In the genomic region with DNA sequence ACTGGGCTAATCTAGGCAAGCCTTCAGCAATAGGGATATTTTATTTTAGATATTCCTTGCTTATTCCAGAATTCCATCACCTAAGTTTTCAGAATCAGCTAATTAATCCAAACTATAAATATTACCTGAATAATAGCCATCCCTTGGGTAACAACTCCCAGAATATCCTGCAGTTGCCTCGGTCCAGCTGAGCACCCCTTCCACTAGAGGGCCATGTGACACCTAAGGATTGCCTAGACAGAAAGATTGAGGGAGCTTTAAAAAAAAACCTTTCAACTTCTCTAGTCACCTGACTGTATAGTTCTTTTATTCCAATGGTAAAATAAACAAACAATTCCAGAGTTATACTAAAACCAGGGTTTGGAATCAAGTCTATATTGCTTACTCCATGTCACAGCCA, we compare ENCODE assay signal across 15 mouse cellular contexts. TPM values are rescaled to one million over a fixed set of nuclear protein-coding genes. Genes with fewer than 3 reads are reported as not detected.
DNase-seq lines count a peak whose midpoint lies in the region; ATAC-seq and TF ChIP-seq lines count a peak whose summit lies in the region.
"Had no signal": no experiment of that assay in that cellular context is flagged by ENCODE, and none has a peak within 500 bp of the region (broad histone marks: within the 10 kb centered on the region; RNA-seq: fewer than 3 reads in every experiment).

No protein-coding gene starts in this region.

- no peak for TF ChIP-seq EP300 in heart, postnatal 0 days (IDR thresholded peaks at IDR 0.05; ENCODE audit: low read depth)
- TF ChIP-seq EP300 in liver, embryonic 14.5 days (IDR thresholded peaks at IDR 0.05; ENCODE audit: low read depth) = no peak

- H3K9me3 ChIP-seq in heart, postnatal 0 days (replicated peaks; ENCODE audit: control insufficient read depth, low read length) = no peaks in the 10 kb centered on the region
- no peaks in the 10 kb centered on the region for H3K9me3 ChIP-seq in liver, embryonic 14.5 days (ENCODE audit: control insufficient read depth, low read length)
- no peaks in the 10 kb centered on the region for H3K9me3 ChIP-seq in liver, embryonic 11.5 days (ENCODE audit: control insufficient read depth, low read length)
- H3K9me3 ChIP-seq in E14TG2a.4 (ENCODE audit: low read length) = no peaks in the 10 kb centered on the region
- H3K9me3 ChIP-seq: forebrain, embryonic 13.5 days; lung, embryonic 15.5 days; midbrain, embryonic 12.5 days; neural tube, embryonic 12.5 days had no signal

- H3K36me3 ChIP-seq in heart, postnatal 0 days (replicated peaks; ENCODE audit: control insufficient read depth, insufficient read depth, low read length) = peaks cover 38% of the 10 kb centered on the region
- H3K36me3 ChIP-seq in liver, embryonic 14.5 days (replicated peaks; ENCODE audit: control insufficient read depth, insufficient read depth, low read depth) = no peaks in the 10 kb centered on the region; the same call in 1 of the 2 replicates
- H3K36me3 ChIP-seq in liver, embryonic 11.5 days (ENCODE audit: control insufficient read depth, insufficient read depth, low read length) = peaks cover 5% of the 10 kb centered on the region; the same call in 1 of the 2 replicates
- H3K36me3 ChIP-seq in E14TG2a.4 (ENCODE audit: insufficient read depth, low read length) = peaks cover 28% of the 10 kb centered on the region

- H3K27me3 ChIP-seq in heart, postnatal 0 days (ENCODE audit: control insufficient read depth, insufficient read depth, low read length) = no peaks in the 10 kb centered on the region
- no peaks in the 10 kb centered on the region for H3K27me3 ChIP-seq in liver, embryonic 14.5 days (ENCODE audit: control insufficient read depth, insufficient read depth, low read length)
- no peaks in the 10 kb centered on the region for H3K27me3 ChIP-seq in liver, embryonic 11.5 days (replicated peaks; ENCODE audit: control insufficient read depth, insufficient read depth, low read length)
- no peaks in the 10 kb centered on the region for H3K27me3 ChIP-seq in E14TG2a.4 (ENCODE audit: insufficient read depth, low read length)
- H3K27me3 ChIP-seq: forebrain, embryonic 13.5 days; lung, embryonic 15.5 days; midbrain, embryonic 12.5 days; neural tube, embryonic 12.5 days had no signal

- peak; percentile 37 for TF ChIP-seq CTCF in heart, postnatal 0 days (IDR thresholded peaks at IDR 0.05; ENCODE audit: low read depth)
- peak; percentile 32; the same call in 1 of the 2 replicates for TF ChIP-seq CTCF in liver, embryonic 14.5 days (IDR thresholded peaks at IDR 0.05; ENCODE audit: low read depth)
- TF ChIP-seq CTCF in E14TG2a.4 (conservative IDR thresholded peaks at IDR 0.05; ENCODE audit: low read length) = peak; percentile 20
- peak; percentile 17; the same call in 1 of the 2 replicates for TF ChIP-seq CTCF in embryonic fibroblast, embryonic 13.5 days (IDR thresholded peaks at IDR 0.05; ENCODE audit: borderline replicate concordance, insufficient read depth, low read length)

- H3K9ac ChIP-seq in heart, postnatal 0 days (replicated peaks; ENCODE audit: low read depth, low read length) = no peak overlapping the region
- no peak overlapping the region for H3K9ac ChIP-seq in liver, embryonic 14.5 days (replicated peaks)
- no peak overlapping the region for H3K9ac ChIP-seq in liver, embryonic 11.5 days (ENCODE audit: low read depth, low read length)
- H3K9ac ChIP-seq: forebrain, embryonic 13.5 days; hindbrain, embryonic 14.5 days; lung, embryonic 15.5 days; midbrain, embryonic 12.5 days; neural tube, embryonic 12.5 days had no signal

- no peak overlapping the region for H3K4me2 ChIP-seq in heart, postnatal 0 days (ENCODE audit: low read depth, low read length)
- no peak overlapping the region for H3K4me2 ChIP-seq in liver, embryonic 14.5 days (ENCODE audit: low read depth)
- H3K4me2 ChIP-seq in liver, embryonic 11.5 days = no peak overlapping the region
- H3K4me2 ChIP-seq: forebrain, embryonic 13.5 days; hindbrain, embryonic 14.5 days; lung, embryonic 15.5 days; midbrain, embryonic 12.5 days; neural tube, embryonic 12.5 days had no signal

- DNase-seq in heart, postnatal 0 days (ENCODE audit: low spot score) = no peak
- no peak for DNase-seq in heart, adult 18-20 months
- no peak for DNase-seq in liver, embryonic 14.5 days (ENCODE audit: low read depth in 3 of 3, low spot score in 3 of 3)
- no peak for DNase-seq in liver, embryonic 11.5 days (ENCODE audit: low spot score)
- no peak for DNase-seq in cerebellum, postnatal 14 days
- no peak for DNase-seq in testis, postnatal 10 days (ENCODE audit: low spot score)
- DNase-seq: cerebellum, postnatal 10 days; kidney, postnatal 14 days had no signal

- 15% methylated on average over 1 of the region's 1 CpGs for WGBS in heart, postnatal 0 days
- 34% methylated on average over 1 of the region's 1 CpGs for WGBS in liver, embryonic 14.5 days (ENCODE audit: insufficient replicate concordance)
- 62% methylated on average over 1 of the region's 1 CpGs for WGBS in liver, embryonic 11.5 days

- H3K4me3 ChIP-seq in heart, postnatal 0 days (ENCODE audit: low read depth, low read length) = no peak overlapping the region
- H3K4me3 ChIP-seq in liver, embryonic 14.5 days (ENCODE audit: insufficient read depth in 1 of 2, low read depth in 2 of 2, low read length in 2 of 2) = no peak overlapping the region
- no peak overlapping the region for H3K4me3 ChIP-seq in liver, embryonic 11.5 days (ENCODE audit: low read depth, low read length)
- H3K4me3 ChIP-seq in E14TG2a.4 (replicated peaks; ENCODE audit: low read length) = no peak overlapping the region
- H3K4me3 ChIP-seq in embryonic fibroblast, embryonic 13.5 days (ENCODE audit: insufficient read depth, low read length) = no peak overlapping the region
- H3K4me3 ChIP-seq: forebrain, embryonic 13.5 days; lung, embryonic 15.5 days; midbrain, embryonic 12.5 days; neural tube, embryonic 12.5 days had no signal

- no peak for ATAC-seq in heart, postnatal 0 days (ENCODE audit: insufficient read depth, low read depth)
- no peak for ATAC-seq in liver, embryonic 14.5 days (ENCODE audit: insufficient read depth)
- ATAC-seq in liver, embryonic 11.5 days (replicated peaks; ENCODE audit: low FRiP score) = no peak
- ATAC-seq: forebrain, embryonic 13.5 days had no signal

- H3K4me1 ChIP-seq in heart, postnatal 0 days (ENCODE audit: control insufficient read depth, insufficient read depth) = no peaks in the 10 kb centered on the region
- H3K4me1 ChIP-seq in liver, embryonic 14.5 days (replicated peaks; ENCODE audit: control insufficient read depth in 2 of 2, insufficient read depth in 2 of 2, low read length in 1 of 2) = no peaks in the 10 kb centered on the region
- H3K4me1 ChIP-seq in liver, embryonic 11.5 days (replicated peaks; ENCODE audit: control insufficient read depth, insufficient read depth, low read length) = no peaks in the 10 kb centered on the region
- no peaks in the 10 kb centered on the region for H3K4me1 ChIP-seq in E14TG2a.4 (replicated peaks; ENCODE audit: low read depth, low read length)
- H3K4me1 ChIP-seq in embryonic fibroblast, embryonic 13.5 days (ENCODE audit: control insufficient read depth, insufficient read depth, low read length) = no peaks in the 10 kb centered on the region
- H3K4me1 ChIP-seq: forebrain, embryonic 13.5 days; lung, embryonic 15.5 days; midbrain, embryonic 12.5 days; neural tube, embryonic 12.5 days had no signal

- no peak overlapping the region for H3K27ac ChIP-seq in heart, postnatal 0 days (ENCODE audit: low read depth)
- no peak overlapping the region for H3K27ac ChIP-seq in liver, embryonic 14.5 days
- no peak overlapping the region for H3K27ac ChIP-seq in liver, embryonic 11.5 days (ENCODE audit: low read depth, low read length)
- no peak overlapping the region for H3K27ac ChIP-seq in embryonic fibroblast, embryonic 13.5 days (ENCODE audit: insufficient read depth, low read length)
- H3K27ac ChIP-seq: forebrain, embryonic 13.5 days; hindbrain, embryonic 14.5 days; lung, embryonic 15.5 days; midbrain, embryonic 12.5 days; neural tube, embryonic 12.5 days had no signal

- no peak for TF ChIP-seq POLR2A in embryonic fibroblast, embryonic 13.5 days (IDR thresholded peaks at IDR 0.05; ENCODE audit: low read depth, low read length)

RNA-seq across cellular contexts. Expression of a gene that starts 42.6 kb away (rescaled TPM):
- 193 and 293 TPM in 2 replicates for total RNA-seq in heart, postnatal 0 days (2014; rRNA removed; ENCODE audit: low replicate concordance)
- polyA plus RNA-seq in heart, postnatal 0 days (2015; fragmentation: Nextera tagmentation; extraction: Ambion mirVana) = 375 and 389 TPM in 2 replicates
- total RNA-seq in heart, adult 18-20 months (2021) = 10 to 100 TPM; 28.4 to 32.3 TPM
- polyA plus RNA-seq in liver, embryonic 14.5 days (2012; rRNA removed) = 8.5 and 13.7 TPM in 2 replicates
- polyA plus RNA-seq in liver, embryonic 14.5 days (2014; fragmentation: Nextera tagmentation; extraction: Ambion mirVana) = 14.8 and 15.1 TPM in 2 replicates
- polyA plus RNA-seq in liver, embryonic 11.5 days (2014; fragmentation: Nextera tagmentation; extraction: Ambion mirVana) = 64.4 and 72.4 TPM in 2 replicates
- polyA plus RNA-seq in embryonic fibroblast, embryonic 13.5 days (2011; ENCODE audit: insufficient read length, low read depth, missing spikeins) = 70.6 and 92.6 TPM in 2 replicates

RNA-seq across cellular contexts. Expression of a gene that starts 47.8 kb away (rescaled TPM):
- total RNA-seq in heart, postnatal 0 days (2014; rRNA removed; ENCODE audit: low replicate concordance) = 26.8 and 35.5 TPM in 2 replicates
- polyA plus RNA-seq in heart, postnatal 0 days (2015; fragmentation: Nextera tagmentation; extraction: Ambion mirVana) = 11.5 and 14.9 TPM in 2 replicates
- 10 to 100 TPM; 18.1 to 23.1 TPM for total RNA-seq in heart, adult 18-20 months (2021)
- polyA plus RNA-seq in liver, embryonic 14.5 days (2012; rRNA removed) = 4.5 and 5.9 TPM in 2 replicates
- polyA plus RNA-seq in liver, embryonic 14.5 days (2014; fragmentation: Nextera tagmentation; extraction: Ambion mirVana) = 4.0 and 4.6 TPM in 2 replicates
- 12.1 and 14.7 TPM in 2 replicates for polyA plus RNA-seq in liver, embryonic 11.5 days (2014; fragmentation: Nextera tagmentation; extraction: Ambion mirVana)
- polyA plus RNA-seq in embryonic fibroblast, embryonic 13.5 days (2011; ENCODE audit: insufficient read length, low read depth, missing spikeins) = 23.7 and 31.6 TPM in 2 replicates
